Mouse (Mus musculus): ENCODE measurements at regions not wholly inside any gene's neighbourhood (a gene's known extent, or its start where the extent isn't known, plus 50 kb on each side); places are given as distances from the start of the nearest gene placed in this dataset.

DNA sequence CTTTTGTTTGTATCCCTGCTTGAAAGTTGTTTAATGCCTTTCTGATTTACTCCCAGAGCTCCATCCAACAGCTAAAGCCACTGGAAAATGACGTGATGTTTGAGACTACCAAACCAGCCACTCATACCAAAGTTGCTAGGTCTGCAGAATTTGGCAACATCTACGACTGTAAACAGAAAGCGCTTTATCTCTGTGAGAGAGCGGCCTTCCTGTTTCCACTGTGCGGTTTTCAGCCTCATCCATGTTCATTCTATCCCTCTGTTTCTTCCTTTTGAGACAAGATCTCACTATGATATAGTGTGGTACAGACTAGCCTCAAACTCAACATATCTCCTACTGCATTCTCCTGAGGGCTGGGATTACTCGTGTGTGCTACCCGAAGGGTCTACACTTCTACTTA is 100.0 kb downstream of the Tmem30b start:
- DNase-seq, result no peak

DNA sequence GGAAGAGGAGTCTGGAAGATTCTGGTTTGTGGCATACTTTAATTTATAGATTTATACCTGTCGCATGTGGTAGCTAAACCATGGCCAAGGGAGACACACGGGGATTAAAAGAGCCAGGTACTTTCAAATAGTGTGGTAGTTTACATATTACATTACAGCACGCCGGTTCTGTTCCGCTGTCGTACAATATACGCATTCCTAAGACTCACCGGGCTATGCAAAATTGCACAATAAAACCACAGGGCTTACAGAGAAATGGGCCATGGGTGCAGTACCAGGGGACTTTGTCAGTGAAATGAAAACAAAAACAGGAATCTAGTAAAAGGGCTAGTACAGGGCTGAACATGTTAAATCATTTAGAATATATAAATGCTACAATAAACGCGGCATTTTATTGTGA is 100.6 kb downstream of the Tmem30b start:
- DNase-seq, result no peak

DNA sequence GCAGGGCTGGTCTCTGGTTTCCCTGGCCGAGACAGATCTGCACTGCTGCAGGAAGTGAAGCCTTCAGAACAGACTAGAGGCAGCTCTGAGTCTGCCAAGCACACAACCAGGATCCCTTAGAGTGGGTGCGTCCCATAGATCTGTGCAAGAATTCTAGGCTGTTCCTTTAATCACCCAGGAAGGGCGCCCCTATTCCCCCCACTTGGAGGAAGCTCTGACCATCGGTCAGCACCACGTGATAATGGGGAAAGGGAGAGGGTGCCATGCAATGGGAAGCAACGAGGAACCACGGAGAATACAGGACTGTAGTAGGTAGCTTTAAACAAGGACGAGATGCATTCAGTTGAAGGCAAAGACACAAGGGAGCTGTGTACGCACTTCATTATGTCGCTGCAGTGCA is 101.1 kb downstream of the Tmem30b start:
- peak; percentile 25 for DNase-seq

DNA sequence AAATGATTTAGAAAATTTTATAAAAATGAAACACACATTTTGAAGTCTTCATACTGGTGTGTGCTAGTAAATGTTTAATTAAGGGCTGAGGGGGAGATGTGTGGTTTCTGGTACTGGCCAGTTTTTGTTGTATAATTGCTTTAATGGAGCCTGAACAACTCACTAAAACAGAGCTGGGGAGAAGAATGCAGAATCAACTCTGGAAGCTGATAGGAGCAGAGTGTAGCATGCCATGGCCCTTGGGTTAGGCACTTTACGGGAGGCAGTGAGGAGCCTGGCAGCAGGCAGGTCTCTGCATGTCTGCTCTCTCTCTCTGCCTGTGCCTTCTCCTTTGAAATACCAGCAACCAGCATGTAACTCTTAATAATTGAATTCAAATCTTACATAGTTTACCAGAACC is 104.9 kb downstream of the Tmem30b start:
- DNase-seq, result no peak

DNA sequence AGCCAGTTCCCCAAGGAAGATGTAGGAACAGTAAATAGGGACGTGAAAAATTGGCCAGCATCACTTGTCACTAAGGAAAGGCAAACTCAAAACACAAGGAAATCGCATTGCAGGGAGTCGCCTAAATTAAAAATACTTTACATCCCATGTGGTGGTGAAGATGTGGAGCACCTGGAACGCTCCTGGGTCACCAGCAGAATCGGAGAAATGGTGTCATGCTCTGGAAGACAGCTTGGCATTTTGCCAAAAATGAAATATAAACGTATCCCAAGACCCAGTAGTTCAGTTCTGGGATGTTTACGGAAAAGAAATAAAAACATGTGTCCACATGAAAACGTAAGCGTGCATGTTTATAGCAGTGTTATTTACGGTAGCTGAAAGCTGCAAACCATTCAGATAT is 111.5 kb downstream of the Tmem30b start:
- no peak for DNase-seq

DNA sequence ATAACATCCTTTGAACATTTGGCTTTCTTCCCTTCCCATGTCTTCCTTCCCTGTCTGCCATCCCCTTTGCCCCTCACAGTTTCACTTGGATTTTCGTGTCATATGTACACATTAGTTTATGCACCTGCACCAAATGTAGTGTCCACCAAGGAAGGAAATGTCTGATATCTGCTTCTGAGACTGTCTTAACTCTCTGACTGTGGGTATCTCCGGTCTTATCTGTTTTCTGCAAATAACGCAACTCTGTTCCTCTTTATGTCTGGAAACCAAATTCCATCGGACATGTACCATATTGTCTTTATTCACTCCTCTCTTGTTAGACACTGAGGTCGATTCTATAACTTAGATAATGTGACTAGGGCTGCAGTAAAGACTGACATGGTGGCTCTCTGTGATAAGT is 113.6 kb downstream of the Tmem30b start:
- no peak for DNase-seq

DNA sequence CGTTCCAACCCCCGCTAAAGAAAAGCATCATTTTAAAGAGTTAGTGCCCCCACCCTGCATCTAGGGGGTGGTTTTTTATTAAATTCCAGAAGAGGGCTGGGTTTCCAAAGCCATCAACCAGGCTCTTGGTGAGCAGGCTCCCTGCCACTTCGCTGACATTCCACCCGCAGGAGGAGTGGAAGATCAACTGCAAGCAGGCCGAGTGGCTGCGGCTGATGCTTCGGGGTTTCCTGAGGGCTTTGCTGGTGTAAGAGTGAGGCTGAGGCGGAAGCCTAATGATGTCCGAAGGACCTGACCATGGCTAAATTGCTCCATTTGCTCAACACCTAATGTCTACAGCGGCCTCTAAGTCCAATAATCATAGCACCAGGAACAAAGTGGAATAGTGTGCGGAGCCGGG is 118.0 kb downstream of the Tmem30b start:
- DNase-seq, result no peak

DNA sequence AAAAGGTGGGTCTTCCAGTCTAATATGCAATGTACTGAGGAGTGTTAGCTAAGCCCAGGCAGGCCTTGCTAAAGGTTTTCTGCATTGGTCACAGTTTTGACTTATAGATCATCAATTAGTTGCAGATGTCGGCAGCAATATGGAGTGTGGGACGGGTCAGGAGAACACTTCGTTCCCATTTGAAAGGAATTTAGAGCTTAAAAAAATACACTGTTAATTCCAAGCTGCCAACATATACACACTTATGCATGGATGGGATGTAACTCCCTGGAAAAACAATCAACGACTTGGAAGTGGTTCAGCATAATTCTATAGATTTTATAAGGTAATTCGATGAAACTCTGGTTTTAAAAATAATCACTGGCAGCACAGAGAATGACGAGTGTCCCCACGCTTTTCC is 121.4 kb downstream of the Tmem30b start:
- no peak for DNase-seq

DNA sequence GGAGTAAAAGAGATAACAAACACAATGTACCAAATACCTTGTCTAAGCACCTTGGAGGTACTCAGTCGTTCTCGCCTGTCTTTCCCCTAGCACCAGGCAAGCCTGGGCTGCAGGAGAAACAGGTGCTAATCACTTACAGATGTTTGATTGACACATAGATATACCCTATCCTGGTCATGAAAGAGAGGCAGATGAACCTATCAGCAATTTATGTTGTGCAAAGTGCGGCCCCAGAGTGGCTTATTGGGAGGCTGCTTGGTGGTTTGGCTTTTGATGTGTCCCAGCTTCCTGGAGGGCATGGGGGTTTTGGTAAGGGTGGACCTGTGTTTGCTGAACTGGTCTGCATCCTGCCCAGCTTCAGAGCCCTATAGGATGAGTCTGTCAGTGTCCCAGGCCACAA is 129.1 kb downstream of the Tmem30b start:
- no peak for DNase-seq

DNA sequence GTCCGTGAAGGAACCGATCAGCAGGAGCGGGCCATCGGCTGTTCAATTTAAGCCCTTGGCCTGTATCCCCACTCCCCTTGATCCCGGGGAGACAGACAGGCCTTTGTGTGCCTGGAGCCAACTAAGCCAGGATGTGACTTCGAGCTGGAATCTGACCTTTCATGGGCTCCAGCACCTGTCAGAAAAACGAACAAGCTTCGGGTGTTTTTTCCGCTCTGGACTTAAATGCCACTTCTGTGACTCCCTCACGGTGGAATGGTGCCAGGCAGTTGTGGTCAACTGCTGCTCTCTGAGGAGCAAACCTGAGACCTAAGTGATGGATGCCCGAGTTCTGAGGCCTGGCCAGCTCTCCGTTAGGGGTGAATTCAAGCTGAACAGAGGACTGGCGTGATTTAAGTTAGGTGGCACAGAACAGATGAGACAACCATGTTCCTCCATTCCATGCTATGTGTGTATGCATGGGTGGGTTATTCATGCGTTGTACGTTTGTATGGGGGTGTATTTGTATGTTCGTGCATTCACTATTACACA is 129.8 kb downstream of the Tmem30b start:
- DNase-seq, result no peak

DNA sequence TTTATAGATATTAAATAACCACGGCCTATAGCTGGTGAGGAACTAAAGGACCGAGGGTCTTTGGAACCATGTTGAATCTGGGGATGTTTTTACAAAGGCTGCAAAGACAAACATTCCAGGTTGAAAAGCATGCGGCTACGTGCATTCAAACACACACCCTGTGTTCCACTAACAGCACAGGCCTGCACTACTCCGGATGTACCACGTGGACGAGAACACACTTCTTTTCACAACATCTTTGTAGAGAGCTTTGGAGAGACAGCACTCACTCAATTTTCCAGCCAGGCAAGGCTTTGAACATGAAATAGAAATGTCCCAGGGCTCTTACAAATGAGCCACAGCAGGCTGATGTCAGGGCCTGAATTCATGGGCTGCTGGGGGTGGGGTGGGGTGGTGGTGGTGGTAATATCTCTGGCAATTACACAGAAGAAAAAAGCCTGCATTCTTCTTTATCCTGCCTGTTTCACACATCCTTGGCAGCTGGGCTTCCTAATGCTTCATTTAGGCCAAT is 129.3 kb downstream of the Slc38a6 start:
- DNase-seq, result no peak

DNA sequence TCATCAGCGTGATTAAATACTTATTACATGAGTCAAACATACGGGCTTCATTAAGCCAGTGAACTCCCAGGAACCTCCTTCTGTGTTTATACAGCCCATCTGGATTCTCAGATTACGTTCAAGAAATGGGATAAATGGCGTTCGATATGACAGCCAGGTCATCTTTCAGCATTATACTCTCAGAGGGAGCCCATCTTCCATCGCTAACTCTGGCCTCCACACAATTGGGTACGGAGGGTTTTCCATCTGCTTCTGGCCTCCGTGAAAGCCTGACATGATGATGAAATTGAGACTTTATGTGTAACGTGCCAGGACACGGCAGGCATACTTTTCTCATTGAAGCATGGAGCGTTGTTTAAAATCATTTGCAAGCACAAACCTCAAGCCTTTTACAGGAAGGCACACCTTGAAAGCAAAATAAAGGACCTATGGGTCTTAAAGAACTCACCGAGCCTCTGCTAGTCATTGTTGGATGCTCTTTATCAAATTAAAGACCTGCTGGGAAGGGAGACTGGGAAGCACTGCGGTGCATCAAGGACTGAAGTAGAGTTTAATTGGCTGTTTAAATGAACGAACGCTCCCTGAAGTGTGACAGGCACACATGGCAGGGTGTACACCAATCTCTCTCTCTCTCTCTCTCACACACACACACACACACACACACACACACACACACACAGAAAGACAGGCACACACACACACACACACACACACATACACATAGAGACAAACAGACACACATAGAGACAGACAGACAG is 127.0 kb downstream of the Slc38a6 start:
- no peak for DNase-seq

DNA sequence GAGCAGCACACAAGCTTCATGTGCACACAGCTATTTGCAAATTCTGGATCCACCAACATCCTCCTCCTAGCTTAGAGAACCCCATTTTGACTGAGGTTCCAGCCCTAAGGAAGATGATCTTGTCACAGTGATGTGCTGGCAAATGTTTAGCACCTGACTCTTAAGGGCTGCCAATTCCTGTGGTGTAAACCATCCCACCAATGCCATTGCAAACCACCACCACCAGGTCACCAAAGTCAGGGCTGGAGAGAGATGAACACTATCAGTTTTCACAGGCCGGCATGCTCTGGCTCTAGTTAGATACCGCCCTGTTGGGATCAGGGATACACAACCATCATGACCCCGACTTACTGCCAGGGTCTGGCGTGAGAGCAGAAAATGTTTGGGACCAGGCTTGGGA is 125.9 kb downstream of the Slc38a6 start:
- no peak for DNase-seq

DNA sequence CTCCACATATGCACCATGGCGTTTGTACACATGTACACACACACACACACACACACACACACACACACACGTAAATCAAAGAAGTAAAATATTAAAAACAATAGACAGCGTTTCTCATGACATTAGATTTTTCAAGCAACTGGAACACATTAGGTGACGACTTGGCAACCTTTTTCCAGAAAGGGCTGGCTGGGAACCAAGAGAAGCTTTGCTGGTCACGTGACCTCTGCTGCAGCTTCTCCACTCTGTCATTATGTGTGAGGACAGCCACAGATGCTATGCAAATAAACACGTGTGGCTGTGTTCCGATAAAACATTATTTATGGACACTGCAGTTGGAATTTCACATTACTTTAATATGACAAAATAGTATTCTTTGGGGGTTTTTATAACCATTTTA is 124.3 kb downstream of the Slc38a6 start:
- peak; percentile 44 for DNase-seq

DNA sequence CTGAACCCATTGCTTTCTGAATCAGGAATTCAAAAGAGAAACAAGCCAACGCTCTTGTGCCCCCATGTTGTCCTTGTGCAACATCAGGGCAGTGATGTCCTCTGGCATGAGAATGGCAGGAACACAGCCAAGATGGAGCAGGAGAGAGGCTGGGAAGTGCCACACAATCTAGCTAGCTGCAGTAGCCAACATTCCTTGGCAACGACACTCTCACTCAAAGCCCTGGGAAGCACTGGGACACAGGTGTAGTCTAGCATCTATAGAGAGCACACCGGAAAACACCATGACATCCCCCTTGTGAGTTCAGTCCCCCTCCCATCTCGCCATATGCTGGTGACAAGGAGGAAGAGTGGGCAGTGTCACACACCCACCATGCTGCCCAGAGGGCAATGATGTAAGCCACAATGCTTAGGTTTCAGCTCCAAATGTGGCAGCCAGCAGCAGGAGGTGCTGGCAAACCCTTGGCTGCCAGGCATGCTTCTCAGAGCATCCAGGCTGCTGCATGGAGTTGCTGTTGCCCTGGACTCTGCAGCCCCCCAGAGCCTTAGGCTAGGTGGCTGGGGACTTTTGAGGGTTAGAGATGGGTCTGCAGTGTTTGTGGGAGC is 123.0 kb downstream of the Slc38a6 start:
- DNase-seq, result no peak

DNA sequence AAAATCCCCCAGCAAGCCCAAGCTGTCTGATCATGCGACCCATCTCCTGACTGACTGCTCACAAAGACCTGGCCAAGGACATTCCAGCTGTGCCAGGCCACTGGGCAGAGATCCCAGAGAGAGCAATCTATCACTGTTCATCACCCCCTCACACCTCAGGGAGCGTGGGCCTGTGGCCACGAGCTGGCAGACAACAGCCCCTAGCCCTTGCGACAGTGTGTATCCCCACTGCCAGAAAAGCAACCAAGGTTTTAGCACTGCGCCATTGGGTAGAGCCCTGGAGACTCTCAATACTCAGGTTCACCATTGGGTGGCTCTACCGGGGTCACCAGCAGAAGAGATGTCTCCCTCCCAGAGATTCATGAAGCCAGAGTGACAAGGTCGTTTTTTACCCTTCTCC is 122.0 kb downstream of the Slc38a6 start:
- DNase-seq, result peak; percentile 40

DNA sequence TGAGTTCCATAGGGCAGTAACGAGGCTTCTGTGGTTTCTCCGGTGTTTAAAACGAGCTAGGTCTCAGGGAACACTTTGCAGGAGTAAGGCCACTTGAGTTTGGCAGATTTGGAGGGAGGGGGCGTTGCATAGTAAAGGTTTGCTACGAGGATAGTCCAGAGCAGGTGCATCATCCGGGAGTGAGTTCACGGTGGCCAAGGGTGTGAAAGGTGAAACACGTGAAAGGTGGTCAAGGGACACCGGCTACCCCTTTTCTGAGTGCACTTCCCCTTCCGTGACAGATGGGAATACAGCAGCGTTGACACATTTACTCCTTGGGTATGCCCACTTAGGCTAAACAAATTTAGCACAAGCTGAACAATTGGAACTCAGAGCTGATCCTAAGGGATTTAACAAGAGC is 121.6 kb downstream of the Slc38a6 start:
- DNase-seq, result no peak

DNA sequence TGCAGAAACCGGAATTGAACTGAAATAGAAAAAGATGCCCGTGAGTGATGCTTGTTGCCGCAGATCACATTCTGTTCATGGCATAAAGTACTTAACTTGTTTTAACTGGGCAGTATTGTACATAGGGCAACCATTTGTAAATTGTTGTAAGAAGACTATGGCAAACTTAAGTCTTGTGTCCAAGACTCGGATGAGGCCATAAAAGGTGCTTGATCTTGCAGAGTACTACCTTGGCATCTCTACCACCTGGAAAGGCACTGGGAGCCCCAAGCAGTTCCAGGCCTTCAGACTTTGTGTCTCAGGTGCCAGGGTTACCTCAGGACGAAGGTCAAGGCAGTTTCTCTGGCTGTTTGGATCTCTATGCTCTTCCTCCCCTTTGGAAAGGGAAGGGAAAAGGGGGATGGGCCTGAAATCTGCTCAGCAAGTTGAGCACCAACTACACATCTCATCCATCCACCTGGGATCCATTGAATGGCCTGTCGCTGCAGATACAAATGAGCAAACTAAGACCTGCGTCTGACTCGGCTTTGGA is 120.0 kb downstream of the Slc38a6 start:
- DNase-seq, result no peak

DNA sequence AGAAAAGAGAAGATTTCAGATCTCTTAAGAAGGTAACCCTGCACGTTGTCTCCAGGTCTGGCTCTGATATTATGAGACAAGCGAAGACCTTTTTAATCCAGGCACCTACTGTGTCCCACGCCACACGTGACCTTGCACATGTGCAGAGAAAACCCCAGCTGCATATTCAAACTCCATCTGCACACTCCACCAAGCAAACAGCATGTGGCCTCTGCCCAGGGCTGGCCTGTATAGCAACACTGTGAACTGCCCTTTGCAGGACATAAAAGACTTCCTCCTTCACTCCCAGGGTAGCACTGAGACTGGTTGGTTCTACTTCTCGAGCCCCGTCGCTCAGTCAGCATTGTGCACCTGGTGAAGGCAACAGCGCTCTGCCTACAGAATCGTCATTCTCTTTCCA is 119.0 kb downstream of the Slc38a6 start:
- DNase-seq, result no peak

DNA sequence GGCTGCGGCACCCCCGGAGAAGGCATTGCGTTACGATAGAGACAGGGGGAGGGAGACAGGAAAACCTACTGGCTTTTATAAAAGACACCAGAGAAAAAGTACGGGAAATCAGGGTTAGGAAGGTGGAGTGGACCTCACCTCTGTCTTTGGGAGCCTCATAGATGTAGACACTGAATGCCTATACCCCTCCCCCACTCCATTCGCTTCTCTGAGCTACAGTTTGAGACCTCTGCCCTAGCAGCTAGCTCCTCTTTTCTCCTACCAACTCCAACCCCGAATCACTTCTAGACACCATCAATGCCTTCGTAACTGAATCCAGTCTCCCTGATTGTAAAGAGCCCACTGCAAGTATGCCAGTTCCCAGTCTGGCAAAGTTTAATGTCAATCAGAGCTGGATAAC is 118.5 kb downstream of the Slc38a6 start:
- DNase-seq, result no peak

DNA sequence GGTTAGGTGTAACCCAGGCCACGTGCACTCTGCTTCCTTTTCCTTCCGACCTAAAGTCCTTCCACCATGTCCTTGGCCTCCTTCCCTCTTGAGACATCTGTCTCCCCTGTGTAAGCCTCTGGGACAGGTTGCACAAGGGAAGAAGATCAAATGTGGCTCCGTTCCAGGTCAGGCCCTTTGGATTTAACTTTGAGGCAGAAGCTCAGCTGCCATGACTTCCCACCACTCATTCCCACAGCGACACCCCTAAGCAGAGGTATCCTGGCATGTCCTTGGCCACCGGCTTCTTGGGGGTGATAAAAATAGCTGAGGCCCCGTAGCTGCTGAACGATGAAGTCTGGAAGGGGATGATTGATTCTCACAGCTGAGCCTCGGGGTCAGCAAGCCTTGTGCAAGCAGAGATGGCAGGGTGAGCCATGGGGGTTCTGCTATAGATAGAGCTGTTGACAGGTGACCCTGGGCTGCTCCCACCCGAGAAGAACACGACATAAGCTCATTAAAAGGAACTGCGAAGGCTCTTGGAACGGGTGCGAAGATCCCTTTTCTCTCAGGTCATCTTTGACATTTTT is 117.4 kb downstream of the Slc38a6 start:
- no peak for DNase-seq
